Mouse (Mus musculus) kidney, adult 8-10 months (tissue): ENCODE data around the gene Gm3147.
"Not testable (repeated sequence)": the region's sequence is repeated elsewhere in the genome, so short reads cannot be mapped to it uniquely, and the experiment has no call there.

Source experiments
- DNase-seq, 2 experiments: peaks; one replicate each; pipeline ENCODE4 v3.0.0; 2022

Gm3147 gene

DNA sequence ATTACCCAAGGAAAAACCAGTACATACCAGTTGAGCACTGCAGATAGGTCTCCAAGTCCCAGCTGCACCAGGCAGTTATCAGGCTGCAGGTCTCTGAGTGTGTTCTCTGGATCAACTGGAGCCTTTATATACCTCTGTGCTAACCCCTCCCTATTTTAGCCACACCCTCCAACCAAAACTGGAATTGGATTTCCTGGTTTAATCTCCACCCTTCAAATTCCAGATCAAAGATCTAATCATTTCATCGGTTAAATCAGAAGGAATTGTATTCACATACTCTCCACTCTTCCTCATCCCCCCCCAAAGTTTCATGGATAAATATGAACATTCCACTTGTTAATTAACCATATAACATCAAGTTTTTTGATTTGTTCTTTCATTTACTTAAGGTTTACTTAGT is at the start of gene Gm3147:
TSS of gene Gm3147 (minus strand) at position 101 of the 400 bp plus-strand sequence.
- not testable (repeated sequence) for DNase-seq

DNA sequence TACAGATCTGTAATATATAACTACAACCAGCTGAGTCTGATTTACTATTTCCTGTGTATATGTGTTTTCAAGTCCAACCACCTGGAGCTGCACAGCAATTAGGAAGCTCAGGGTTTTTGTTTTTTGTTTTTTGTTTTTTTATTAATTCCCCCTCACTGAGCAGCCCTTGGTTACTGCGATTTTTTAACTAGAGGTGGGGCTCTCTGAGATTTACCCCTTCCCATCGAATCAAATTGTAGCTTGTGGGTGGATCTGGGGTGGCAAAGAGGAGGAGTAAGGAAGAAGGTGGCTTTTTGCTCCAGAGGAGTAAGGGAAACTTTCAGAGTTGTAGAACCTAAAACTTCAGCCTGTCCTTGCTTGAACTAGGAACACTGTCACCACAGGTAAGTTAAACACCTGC is 31.9 kb upstream of the Gm3147 start, which contains the start of gene Gm6205:
TSS of gene Gm6205 (plus strand) at position 301 of the 400 bp plus-strand sequence.
- not testable (repeated sequence) for DNase-seq

DNA sequence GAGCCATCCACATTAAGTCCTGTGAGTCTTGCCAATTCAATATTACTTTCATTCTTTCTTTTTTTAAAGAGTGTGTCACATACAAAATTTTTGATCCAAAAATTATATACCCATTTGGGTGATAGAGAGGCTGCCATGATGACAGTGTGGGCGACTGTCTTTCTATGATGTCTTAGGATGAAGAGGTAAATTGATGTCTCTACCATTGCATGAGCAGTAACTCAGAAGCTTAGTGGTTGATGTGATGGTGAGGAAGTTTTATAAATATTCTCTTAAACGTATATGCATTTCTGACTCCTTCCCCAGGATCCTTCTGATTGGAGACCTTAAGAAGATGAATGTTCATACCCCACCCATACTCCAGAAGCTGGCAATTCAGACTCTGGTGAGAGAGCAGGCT is 7.5 kb upstream of the Gm3147 start, which contains the start of gene Gm6509:
TSS of gene Gm6509 (plus strand) at position 301 of the 400 bp plus-strand sequence.
- DNase-seq = not testable (repeated sequence)
